Mouse (Mus musculus) CD4-positive naive resting alpha-beta T cell, adult 57 days (primary cell): ENCODE results near the gene Sppl2b. TPM values are rescaled to one million over a fixed set of nuclear protein-coding genes. Genes with fewer than 3 reads are reported as not detected.

Source experiments
- total RNA-seq: library from RNA; stranded (reverse); gene quantifications from one replicate; pipeline ENCODE4 v1.2.4, GENCODE M21; 2023

Gene Sppl2b
- total RNA-seq: 39.0 TPM

GRCm38 (mm10) chr10:80854913-80855748, at the start of gene Sppl2b, which contains the start of gene Lsm7:
TSS of gene Sppl2b (plus strand) at chr10:80855275.
TSS of gene Lsm7 (minus strand) at chr10:80855209.

DNA sequence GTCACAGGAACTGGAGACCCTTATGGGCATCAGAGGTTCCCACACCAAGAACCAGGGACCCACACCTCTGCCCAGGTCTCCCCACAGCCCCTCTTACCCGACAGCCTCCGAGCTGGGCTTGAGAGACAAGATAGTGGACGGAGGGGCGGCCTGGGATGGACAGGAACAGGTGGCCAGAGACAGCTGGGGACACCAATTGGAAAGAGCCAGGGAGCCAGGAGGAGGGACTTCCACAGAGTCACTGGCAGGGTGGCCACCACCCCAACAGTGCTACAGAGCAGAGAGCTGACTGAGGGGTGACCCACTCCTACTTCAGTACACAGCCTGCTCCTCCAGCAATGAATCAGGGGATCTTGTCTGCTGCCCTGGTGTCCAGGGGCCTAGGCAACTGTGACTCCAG, 41.7 kb upstream of the Sppl2b start, which contains the start of gene Jsrp1:
Jsrp1 (minus strand) TSS at position 133 of the 400 bp plus-strand sequence.

DNA sequence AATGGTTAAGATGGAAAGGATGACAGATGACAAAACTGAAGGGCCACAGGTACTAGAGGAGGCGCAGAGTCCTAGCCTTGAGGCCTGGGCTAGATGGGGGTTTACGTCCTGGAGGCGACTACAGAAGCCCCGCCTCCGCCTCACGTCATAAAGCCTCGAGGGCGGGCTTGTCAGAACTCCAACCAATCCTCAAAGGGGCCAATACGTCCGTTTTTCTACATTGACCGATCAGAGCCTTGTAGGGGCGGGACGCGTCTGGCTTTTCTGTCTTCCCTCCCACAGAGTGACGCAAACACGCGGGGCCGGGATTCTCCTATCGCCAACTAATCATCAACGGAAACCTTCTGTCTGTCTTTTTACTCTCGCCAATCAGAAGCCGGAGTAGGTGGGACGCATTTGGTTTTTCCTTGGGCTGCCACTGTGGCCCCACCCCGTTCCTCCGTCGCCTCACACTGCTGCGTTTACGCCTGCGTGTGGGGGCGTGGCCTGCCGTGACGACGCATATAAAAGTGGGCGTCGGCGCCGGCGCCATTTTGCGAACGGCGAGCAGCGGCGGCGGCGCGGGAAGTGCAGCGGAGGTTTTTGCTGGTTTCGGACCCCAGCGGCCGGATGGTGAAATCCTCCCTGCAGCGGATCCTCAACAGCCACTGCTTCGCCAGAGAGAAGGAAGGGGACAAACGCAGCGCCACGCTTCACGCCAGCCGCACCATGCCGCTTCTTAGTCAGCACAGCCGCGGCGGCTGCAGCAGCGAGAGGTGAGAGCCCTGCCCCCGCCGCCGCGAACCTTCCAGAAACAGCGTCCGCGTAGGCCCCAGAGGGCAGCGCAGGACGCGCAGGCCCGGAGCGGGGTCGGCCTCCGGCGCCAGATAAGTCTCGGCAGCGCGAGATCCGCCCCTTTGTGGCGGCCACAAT, 28.7 kb upstream of the Sppl2b start, which contains the start of gene Oaz1:
Oaz1 (plus strand) TSS at position 506 of the 912 bp plus-strand sequence.

GRCm38 (mm10) chr10:80843931-80844547, 11.0 kb upstream of the Sppl2b start, which contains the start of gene Lingo3:
TSS of gene Lingo3 (minus strand) at chr10:80844039.

DNA sequence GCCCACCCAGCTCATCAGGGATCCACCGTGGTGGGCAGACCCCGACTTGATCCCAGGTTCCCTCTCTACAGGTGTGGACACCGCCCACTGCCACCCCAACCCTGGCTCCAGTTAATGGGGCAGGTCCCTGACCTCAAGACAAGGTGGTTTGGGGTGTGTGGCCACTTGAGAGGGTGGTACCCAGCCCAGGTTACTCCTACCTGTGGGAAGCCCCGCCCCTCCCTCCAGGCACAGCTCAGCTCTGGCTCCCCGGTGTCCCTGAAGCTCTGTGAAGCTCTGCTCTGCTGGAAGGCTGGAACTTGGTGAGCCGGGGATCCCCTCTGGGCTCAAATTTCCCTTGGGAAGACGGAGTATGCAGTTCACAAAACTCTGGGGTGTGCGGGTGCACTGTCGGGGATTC, 16.5 kb downstream of the Sppl2b start, which contains the start of gene Tmprss9:
Tmprss9 (plus strand) TSS at position 268 of the 400 bp plus-strand sequence.

GRCm38 (mm10) chr10:80900318-80901247, 45.5 kb downstream of the Sppl2b start, which contains the start of gene Timm13:
TSS of gene Timm13 (minus strand) at chr10:80900969.

DNA sequence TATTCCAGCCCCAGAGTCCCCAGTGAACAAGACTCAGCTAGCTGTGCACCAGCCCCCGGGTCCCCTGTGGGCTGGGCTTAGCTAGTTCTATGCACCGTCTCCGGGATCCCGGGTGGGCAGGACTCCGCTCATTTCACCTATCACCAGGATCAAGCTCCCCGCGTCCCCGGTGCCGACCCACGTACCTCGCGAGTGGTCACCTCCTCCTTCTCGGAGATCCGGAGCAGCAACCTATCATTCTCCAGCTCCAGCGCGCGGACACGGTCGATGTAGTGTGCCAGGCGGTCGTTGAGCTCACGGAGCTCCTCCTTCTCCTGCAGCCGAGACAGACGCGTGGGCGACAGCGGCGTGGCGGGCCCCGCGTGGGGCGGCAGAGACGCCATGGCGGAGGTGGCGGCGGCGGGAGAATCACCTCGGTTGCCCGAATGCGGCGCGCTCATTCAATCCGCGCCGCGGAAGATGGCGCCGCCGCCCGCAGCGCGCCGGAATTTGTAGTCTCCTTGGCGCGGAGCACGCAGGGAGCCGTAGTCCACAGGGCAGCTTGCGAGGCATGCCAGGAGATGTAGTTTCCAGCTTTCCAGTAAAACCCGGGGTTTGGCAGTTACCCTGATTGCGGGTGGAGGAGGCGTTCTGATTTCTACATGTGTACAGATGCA, 62.8 kb downstream of the Sppl2b start, which contains the start of gene Lmnb2:
Lmnb2 (minus strand) TSS at position 467 of the 656 bp plus-strand sequence.

Other genes with a start within 250 kb of the Sppl2b start
- 5.4 TPM for gene Gm49322, start 249.3 kb upstream of the Sppl2b start, total RNA-seq
- 206 TPM for gene Csnk1g2, start 232.4 kb upstream of the Sppl2b start, total RNA-seq
- 26.8 TPM for gene Btbd2, start 198.2 kb upstream of the Sppl2b start, total RNA-seq
- gene Mknk2, start 177.2 kb upstream of the Sppl2b start, total RNA-seq: 304 TPM
- gene Mob3a, start 153.3 kb upstream of the Sppl2b start, total RNA-seq: 150 TPM
- 62.9 TPM for gene Izumo4, start 153.1 kb upstream of the Sppl2b start, total RNA-seq
- 126 TPM for gene Ap3d1, start 113.0 kb upstream of the Sppl2b start, total RNA-seq
- gene Dot1l, start 100.1 kb upstream of the Sppl2b start, total RNA-seq: 82.2 TPM
- 63.1 TPM for gene Sf3a2, start 57.1 kb upstream of the Sppl2b start, total RNA-seq
- 116 TPM for gene Plekhj1, start 56.6 kb upstream of the Sppl2b start, total RNA-seq
- 2.4 TPM for gene Amh, start 50.0 kb upstream of the Sppl2b start, total RNA-seq
- not detected for gene Jsrp1, start 41.8 kb upstream of the Sppl2b start, total RNA-seq
- 545 TPM for gene Oaz1, start 28.6 kb upstream of the Sppl2b start, total RNA-seq
- gene Lingo3, start 11.2 kb upstream of the Sppl2b start, total RNA-seq: not detected
- gene Lsm7, start 66 bp upstream of the Sppl2b start, total RNA-seq: 24.7 TPM
- gene Tmprss9, start 16.6 kb downstream of the Sppl2b start, total RNA-seq: not detected
- 72.7 TPM for gene Timm13, start 45.7 kb downstream of the Sppl2b start, total RNA-seq
- gene Lmnb2, start 63.0 kb downstream of the Sppl2b start, total RNA-seq: 10.2 TPM
- gene Gadd45b, start 74.8 kb downstream of the Sppl2b start, total RNA-seq: 28.6 TPM
- not detected for gene Gng7, start 159.7 kb downstream of the Sppl2b start, total RNA-seq
- gene Diras1, start 170.4 kb downstream of the Sppl2b start, total RNA-seq: not detected
- 17.1 TPM for gene Slc39a3, start 182.2 kb downstream of the Sppl2b start, total RNA-seq
- 55.5 TPM for gene Sgta, start 204.9 kb downstream of the Sppl2b start, total RNA-seq
- 13.4 TPM for gene Thop1, start 214.8 kb downstream of the Sppl2b start, total RNA-seq
- gene Creb3l3, start 243.6 kb downstream of the Sppl2b start, total RNA-seq: not detected